Mouse (Mus musculus): ENCODE data around the gene Pxdn.

The Pxdn gene

GRCm38 (mm10) chr12:29937308-29937707, at the start of gene Pxdn:
Gene Pxdn (plus strand): TSS chr12:29937608.
- no peak for DNase-seq (ENCODE audit: low spot score)

DNA sequence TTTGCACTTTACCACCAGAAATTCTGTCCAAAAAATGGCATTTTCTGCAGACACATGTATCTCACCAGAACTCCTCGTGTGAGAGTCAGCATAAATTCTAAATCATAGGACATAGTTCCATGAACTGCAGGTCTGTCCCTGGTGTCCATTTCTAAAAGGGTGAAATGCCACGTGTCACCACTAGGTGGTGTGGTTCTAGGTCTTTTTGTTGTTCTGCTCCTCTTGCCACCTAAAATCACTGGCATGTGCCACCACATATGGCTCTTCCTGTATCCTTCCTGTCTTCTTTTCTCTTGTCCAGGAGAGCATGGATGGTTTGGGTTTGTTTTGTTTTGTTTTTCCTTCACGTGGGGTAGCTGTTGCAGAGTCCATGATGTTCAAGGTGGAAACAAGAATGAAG, 42.7 kb upstream of the Pxdn start:
- no peak for DNase-seq (ENCODE audit: low spot score)

DNA sequence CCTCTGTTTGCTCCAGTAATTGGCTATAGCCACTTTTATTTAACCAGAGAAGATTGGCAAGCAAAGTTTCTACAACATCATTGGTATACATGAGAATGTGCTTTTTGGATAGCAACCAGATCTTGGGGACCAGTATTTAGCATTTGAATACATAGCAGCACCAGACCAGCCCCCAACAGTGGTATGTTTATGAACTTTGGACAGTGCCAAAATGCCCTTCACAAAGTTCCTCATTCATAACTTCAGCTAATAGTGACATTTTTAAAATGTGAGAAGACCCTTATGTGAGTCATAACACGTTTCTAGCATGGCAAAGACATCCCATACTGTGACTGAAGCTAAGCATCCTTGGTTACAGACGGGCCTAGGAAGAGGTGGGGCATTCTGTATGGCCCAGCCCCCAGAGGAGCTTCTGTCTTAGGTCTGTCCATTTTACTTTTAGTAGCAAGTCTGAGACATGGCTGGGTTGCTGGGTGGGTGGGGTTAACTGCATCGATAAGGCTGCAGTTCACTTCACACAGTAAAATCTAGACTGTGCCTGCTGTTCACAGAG, 39.8 kb upstream of the Pxdn start:
- no peak for DNase-seq (ENCODE audit: low spot score)

DNA sequence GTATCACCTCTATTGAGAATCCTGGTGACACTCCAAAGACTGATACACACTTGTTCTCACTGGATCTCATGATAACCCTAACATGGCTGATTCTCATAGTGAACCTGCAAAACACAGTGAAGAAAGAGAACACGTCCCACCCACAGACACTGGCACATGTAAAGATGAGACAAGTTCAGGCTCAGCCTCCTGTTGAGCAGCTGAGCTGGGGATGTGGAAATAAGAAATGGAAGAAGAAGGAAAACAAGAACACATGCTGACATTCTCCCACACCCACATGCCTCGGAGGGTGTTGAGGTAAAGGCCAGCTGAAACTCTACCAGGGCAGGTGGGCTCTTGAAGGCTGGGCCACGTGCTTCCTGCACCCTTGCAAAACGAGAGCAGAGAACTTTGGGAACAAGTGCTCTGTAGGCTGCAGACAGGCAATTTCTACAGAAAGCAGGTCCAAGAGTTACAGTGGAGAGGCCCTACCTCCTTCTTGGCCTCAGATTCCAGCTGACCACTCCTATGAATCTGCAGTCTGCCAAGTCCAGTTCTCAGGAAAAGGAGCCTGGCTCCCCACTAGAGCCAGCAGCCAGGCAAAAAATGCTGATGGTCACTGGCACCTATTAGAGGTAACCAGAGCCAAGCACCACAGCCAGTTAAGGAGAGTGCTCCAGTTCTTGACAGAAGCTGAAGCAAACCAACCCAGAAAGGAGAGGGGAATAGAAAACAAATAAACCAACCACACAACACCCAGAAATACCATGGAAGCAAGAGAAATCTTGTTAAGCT, 33.1 kb upstream of the Pxdn start:
- no peak for DNase-seq (ENCODE audit: low spot score)

GRCm38 (mm10) chr12:29907056-29907455, 30.4 kb upstream of the Pxdn start:
- DNase-seq (ENCODE audit: low spot score): peak; percentile 33

DNA sequence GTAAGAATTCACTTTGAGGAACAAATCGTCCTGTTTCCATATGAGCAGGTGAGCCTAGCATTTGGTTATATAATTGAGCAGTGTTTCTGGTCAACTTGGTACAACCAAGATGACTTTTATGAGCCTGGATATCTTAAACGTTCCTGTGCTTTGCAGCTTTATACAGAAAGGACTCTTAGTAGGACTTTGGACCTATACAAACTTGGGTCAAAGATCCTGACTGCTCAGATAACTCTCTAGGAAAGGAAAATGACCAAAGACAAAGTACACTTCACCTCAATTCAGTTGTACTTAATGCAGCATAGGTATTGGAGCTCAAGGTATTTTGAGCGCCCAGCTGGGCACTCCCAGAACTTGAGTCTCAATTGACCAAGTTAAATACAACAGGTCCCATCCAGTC, 21.3 kb upstream of the Pxdn start:
- no peak for DNase-seq (ENCODE audit: low spot score)

DNA sequence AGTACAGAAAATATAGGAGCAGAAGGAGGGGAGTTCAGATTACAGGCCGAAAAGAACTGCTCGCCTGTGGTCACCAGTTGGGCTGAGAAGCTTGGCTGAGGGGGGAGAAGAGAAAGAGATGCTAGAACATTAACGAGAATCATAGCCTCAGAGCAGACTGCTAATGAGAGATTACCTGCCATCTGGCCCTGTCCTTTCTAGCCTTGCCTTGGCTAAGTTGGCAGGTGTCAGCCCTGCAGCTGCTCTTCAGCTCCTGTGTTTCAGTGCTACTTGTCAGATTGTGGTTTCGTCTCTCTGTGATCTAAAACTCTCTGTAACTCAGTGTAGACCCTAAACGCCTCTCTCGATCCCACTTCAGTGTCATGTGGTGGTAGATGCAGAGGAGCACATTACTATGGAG, 20.6 kb upstream of the Pxdn start:
- no peak for DNase-seq (ENCODE audit: low spot score)

GRCm38 (mm10) chr12:29920298-29920697, 17.1 kb upstream of the Pxdn start:
- DNase-seq (ENCODE audit: low spot score): no peak

DNA sequence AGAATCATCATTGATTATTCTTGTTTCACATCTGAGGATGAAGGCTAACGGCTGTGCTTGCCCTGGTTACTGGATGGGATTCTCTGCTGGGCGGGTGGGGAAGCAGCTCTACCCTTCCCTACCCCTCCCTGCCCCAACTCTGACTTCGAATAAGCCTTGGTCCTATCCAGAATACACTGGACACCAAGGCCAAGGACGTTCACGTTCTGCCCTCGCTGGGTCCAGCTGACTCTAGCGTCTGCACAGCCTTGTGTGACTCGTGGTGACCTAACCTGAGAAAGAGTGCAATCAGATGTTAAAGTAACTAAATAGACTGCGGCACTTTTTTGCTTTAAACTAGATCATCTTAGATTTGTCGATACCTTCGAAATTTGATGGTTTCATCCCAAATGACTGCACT, 15.9 kb upstream of the Pxdn start:
- DNase-seq (ENCODE audit: low spot score): no peak

GRCm38 (mm10) chr12:29926896-29927295, 10.5 kb upstream of the Pxdn start:
- peak; percentile 40 for DNase-seq (ENCODE audit: low spot score)

- no peak for DNase-seq (ENCODE audit: low spot score)
Measured at GRCm38 (mm10) chr12:29930591-29930990, 6.8 kb upstream of the Pxdn start.

GRCm38 (mm10) chr12:29932951-29933350, 4.5 kb upstream of the Pxdn start:
- DNase-seq (ENCODE audit: low spot score): no peak

DNA sequence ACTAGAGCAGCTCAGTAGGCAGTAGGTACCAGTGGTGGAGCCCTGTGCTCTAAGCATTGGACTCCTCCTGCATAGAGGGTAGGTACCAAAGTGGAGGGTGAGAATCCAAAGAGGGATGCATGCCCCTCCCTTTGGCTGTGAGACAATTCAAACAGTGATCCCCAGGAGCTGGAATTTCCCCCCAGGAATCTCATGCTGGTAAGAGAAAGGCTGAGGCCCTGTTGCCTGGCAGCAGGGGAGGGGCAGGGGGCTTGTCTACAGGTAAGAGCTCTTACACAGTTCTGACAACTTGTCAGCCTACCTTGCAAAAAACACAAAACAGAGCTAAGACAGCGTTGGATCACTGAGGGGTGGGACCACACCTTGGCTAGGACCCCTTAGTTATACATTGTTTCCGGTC, 3.9 kb upstream of the Pxdn start:
- no peak for DNase-seq (ENCODE audit: low spot score)

DNA sequence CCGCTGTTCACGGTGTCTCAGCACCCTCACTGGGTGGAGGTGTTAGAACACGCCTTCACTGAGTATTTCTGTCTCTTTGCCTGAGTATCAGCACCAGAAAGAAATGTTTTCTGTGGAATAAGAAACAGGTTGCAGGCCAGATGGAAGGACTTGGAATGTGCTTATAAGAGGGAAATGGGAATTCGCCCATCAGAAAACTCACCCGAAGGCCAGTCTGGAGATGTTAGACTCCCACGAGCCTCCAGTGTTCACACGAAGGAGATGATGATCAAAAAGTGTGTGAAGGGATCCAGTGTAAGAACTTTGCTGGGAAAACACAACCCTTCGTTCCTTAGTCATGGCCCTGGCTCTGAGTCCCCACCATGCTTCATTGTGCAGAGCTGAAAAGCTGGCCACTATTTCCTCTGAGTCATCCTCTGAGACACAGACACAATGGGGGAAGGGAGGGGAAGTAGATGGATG, 3.3 kb upstream of the Pxdn start:
- DNase-seq (ENCODE audit: low spot score): no peak

DNA sequence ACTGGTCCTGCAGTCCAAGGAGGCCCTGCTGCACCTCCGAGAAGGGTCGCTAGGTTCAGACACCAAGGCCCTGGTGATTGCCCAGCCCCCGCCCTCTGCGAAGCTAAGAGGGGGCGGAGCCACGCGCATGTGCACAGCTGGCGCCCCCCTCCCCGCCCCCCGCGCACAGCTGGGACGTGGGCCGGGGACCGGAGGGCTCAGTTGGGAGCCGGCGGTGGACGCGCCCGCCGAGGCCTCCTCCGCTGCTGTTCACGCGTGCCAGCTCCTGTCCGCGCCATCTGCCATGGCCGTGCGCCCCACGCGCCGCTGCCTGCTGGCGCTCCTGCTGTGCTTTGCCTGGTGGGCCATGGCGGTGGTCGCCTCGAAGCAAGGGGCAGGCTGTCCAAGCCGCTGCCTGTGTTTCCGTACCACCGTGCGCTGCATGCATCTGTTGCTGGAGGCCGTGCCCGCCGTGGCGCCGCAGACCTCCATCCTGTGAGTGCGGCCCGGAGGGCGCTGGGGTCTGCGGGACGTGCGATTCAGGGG, 505 bp downstream of the Pxdn start:
- peak; percentile 38 for DNase-seq (ENCODE audit: low spot score)

GRCm38 (mm10) chr12:29938376-29939041, 1.1 kb downstream of the Pxdn start:
- peak; percentile 38 for DNase-seq (ENCODE audit: low spot score)

GRCm38 (mm10) chr12:29939261-29939671, 1.9 kb downstream of the Pxdn start:
- DNase-seq (ENCODE audit: low spot score): peak; percentile 9

DNA sequence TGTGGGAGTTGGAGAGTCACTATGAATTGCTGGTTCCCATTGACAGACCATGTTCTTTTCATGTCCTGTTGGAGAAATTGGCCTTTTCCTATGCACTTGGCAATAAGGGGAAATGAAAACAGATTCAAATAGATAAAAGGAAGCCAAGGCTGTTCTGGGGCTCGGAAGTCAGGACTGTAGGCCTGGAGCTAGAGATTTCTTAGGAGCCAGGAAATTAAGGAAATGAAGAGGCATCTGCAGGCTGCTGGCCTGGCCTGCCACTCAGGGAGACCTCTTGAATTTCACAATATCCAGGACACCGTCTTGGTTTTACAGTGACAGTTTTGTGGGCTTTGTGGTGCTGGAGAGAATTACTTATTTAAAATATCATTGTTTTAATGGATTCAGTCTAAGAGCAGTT, 5.0 kb downstream of the Pxdn start:
- no peak for DNase-seq (ENCODE audit: low spot score)

- DNase-seq (ENCODE audit: low spot score): no peak
Measured at GRCm38 (mm10) chr12:29944650-29945049, 7.2 kb downstream of the Pxdn start.

GRCm38 (mm10) chr12:29945182-29945743, 7.9 kb downstream of the Pxdn start:
- no peak for DNase-seq (ENCODE audit: low spot score)

GRCm38 (mm10) chr12:29951043-29951442, 13.6 kb downstream of the Pxdn start:
- no peak for DNase-seq (ENCODE audit: low spot score)

- DNase-seq (ENCODE audit: low spot score): no peak
Measured at GRCm38 (mm10) chr12:29951485-29951884, 14.1 kb downstream of the Pxdn start.

GRCm38 (mm10) chr12:29952102-29952501, 14.7 kb downstream of the Pxdn start:
- peak; percentile 13 for DNase-seq (ENCODE audit: low spot score)
